Mouse (Mus musculus) G1E (cell line): Measurements from ENCODE around the gene Aprt. TPM values are rescaled to one million over a fixed set of nuclear protein-coding genes. Genes with fewer than 3 reads are reported as not detected.

ENCODE experiments used
- ATAC-seq: 2 replicates; pipeline ENCODE4 v1.8.0; 2016; ENCODE audit warnings: mild to moderate bottlenecking; ENCODE audit not compliant: insufficient number of reproducible peaks, poor library complexity, low FRiP score, severe bottlenecking; ENCODE audit errors: extremely low read depth
- DNase-seq: peaks from one replicate; pipeline ENCODE4 v3.0.0; 2012; ENCODE audit warnings: low spot score
- H3K27me3 ChIP-seq: 2 replicates; pipeline ENCODE4 v1.6.1; 2012; ENCODE audit warnings: mild to moderate bottlenecking, low read length, inconsistent platforms; ENCODE audit not compliant: insufficient read depth
- H3K36me3 ChIP-seq: replicated peaks from 2 replicates; pipeline ENCODE3; 2012; ENCODE audit warnings: mild to moderate bottlenecking, inconsistent platforms
- H3K4me1 ChIP-seq: 2 replicates; pipeline ENCODE4 v1.6.1; 2012; ENCODE audit warnings: low read depth, low read length, inconsistent platforms, mixed read lengths; ENCODE audit not compliant: insufficient read depth
- H3K4me3 ChIP-seq: 2 replicates; pipeline ENCODE4 v1.5.1; 2012; ENCODE audit warnings: low read depth, mild to moderate bottlenecking, inconsistent platforms, low read length, moderate library complexity, mixed read lengths
- H3K9me3 ChIP-seq: replicated peaks from 2 replicates; pipeline ENCODE4 v1.6.1; 2012; ENCODE audit warnings: inconsistent platforms
- CTCF ChIP-seq: IDR thresholded peaks from 2 replicates; pipeline ENCODE4 v1.5.1; 2012; ENCODE audit warnings: low read depth, low read length, inconsistent platforms, mixed read lengths
- GATA1 ChIP-seq: IDR thresholded peaks from 2 replicates; pipeline ENCODE4 v1.6.1; 2012; ENCODE audit warnings: borderline replicate concordance, low read length, inconsistent platforms, mixed read lengths
- GATA2 ChIP-seq: IDR thresholded peaks from 2 replicates; pipeline ENCODE4 v1.6.1; 2012; ENCODE audit warnings: low read depth, low read length, inconsistent platforms, borderline replicate concordance
- POLR2AphosphoS5 ChIP-seq: IDR thresholded peaks from 2 replicates; pipeline ENCODE4 v1.6.1; 2012; ENCODE audit warnings: low read depth, low read length, inconsistent platforms; ENCODE audit not compliant: insufficient replicate concordance
- TAL1 ChIP-seq: conservative IDR thresholded peaks from 2 replicates; pipeline ENCODE4 v1.6.1; 2012; ENCODE audit warnings: low read depth, low read length, inconsistent platforms, mixed read lengths
- polyA plus RNA-seq: library from polyadenylated mRNA; stranded (reverse); fragments of >175 nt; gene quantifications from 2 replicates; pipeline ENCODE4 v1.2.3, GENCODE M21; 2012
- total RNA-seq, 2 experiments: library from RNA; stranded (forward) in 1 of 2; stranded (reverse) in 1 of 2; fragments of 200-1000 nt in 1 of 2; fragments of >200 nt in 1 of 2; fragmentation: Nextera tagmentation in 1 of 2; gene quantifications; 2 replicates each; pipeline ENCODE4 v1.2.3; 2014 to 2017

Aprt gene
- total and polyA plus RNA-seq, 3 experiments: 100.0 to 389 (median 112) TPM

DNA sequence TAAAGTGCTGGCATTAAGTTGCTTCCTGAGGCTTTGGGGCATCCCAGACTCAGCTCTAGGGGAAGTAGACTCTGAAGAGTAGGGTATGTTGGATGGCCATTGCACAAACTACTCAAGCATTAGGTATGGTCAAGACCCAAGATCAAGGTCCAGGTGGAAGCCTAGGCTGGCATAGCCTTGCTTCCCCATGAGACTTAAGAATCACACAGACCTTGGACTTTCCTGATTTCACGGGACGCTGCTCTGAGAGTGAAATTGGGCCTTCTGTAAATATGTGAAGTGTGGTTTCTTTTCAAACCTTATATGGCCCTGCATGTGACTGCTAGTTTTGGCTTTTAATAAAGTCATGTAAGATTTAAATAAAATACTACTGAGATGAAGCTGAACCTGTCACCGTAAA lies 4.0 kb downstream of the Aprt start:
- no peaks in the 10 kb centered on the region for H3K9me3 ChIP-seq
- TF ChIP-seq CTCF (no peak), GATA1 (no peak), TAL1 (no peak), POLR2AphosphoS5 (no peak)
- no peak overlapping the region; the same call in 1 of the 2 replicates for H3K4me3 ChIP-seq
- DNase-seq (no peak), ATAC-seq (no peak)
- no peaks in the 10 kb centered on the region; the same call in 1 of the 2 replicates for H3K27me3 ChIP-seq
- peaks cover 89% of the 10 kb centered on the region for H3K4me1 ChIP-seq
- H3K36me3 ChIP-seq: peaks cover 70% of the 10 kb centered on the region

DNA sequence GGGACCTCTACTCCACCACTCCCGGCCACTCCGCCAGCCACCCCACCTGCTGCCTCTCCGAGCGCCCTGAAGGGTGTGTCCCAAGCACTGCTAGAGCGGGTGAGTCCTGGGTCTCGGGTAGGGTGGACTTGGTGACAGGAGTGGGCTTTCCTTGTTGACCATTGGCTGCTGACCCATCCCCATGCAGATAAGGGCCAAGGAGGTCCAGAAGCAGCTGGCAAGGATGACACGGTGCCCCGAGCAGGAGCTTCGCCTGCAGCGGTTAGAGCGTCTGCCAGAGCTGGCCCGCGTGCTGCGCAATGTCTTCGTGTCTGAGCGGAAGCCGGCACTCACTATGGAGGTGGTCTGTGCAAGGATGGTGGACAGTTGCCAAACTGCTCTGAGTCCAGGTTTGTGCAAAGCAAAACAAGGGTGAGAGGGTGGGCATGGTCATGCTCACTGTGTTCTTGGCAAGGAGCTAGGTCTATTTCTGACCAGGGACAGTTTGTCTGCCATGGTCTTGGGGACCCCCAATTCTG lies 4.9 kb downstream of the Aprt start:
- Histone ChIP-seq H3K9me3 (no peaks in the 10 kb centered on the region), H3K4me3 (peak overlapping the region; percentile 34; the same call in 1 of the 2 replicates), H3K4me1 (peaks cover 89% of the 10 kb centered on the region), H3K36me3 (peaks cover 70% of the 10 kb centered on the region), H3K27me3 (no peaks in the 10 kb centered on the region; the same call in 1 of the 2 replicates)
- ATAC-seq (no peak), DNase-seq (no peak)
- TF ChIP-seq CTCF (no peak), TAL1 (no peak), POLR2AphosphoS5 (no peak), GATA2 (no peak), GATA1 (no peak)

DNA sequence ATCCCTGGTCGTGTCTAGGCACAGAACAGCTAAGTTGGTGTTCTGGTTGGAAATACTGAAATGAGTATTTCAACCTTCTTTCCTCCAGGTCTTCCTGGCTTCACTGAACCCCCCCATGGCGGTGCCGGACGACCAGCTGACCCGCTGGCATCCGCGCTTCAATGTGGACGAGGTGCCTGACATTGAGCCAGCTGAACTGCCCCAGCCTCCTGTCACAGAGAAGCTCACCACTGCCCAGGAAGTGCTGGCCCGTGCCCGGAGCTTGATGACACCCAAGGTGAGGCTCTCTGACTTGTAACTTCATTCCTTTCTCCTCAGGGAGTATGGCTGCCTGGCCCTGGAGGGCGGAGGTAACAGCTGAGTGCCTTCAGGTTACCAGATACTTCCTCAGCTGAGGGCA lies 5.6 kb downstream of the Aprt start:
- Histone ChIP-seq H3K9me3 (no peaks in the 10 kb centered on the region), H3K4me1 (peaks cover 89% of the 10 kb centered on the region), H3K27me3 (no peaks in the 10 kb centered on the region; the same call in 1 of the 2 replicates), H3K4me3 (peak overlapping the region; percentile 34; the same call in 1 of the 2 replicates), H3K36me3 (peaks cover 70% of the 10 kb centered on the region)
- DNase-seq (no peak), ATAC-seq (no peak)
- TF ChIP-seq GATA2 (no peak), GATA1 (no peak), POLR2AphosphoS5 (no peak), CTCF (no peak), TAL1 (no peak)

DNA sequence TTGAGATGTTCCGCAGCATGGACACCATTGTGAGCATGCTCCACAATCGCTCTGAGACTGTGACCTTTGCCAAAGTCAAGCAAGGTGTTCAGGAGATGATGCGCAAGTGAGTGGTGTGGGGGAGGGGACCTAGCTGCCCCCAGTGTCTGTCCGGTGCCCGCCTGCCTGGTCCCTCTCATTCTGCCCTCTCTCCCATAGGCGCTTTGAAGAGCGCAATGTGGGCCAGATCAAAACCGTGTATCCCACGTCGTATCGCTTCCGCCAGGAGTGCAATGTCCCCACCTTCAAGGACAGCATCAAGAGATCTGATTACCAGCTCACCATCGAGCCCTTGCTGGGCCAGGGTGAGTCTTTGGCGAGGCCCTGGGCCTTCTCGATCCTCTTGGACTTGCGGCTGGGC lies 6.7 kb downstream of the Aprt start:
- H3K27me3 ChIP-seq: no peaks in the 10 kb centered on the region; the same call in 1 of the 2 replicates
- TF ChIP-seq GATA2 (no peak), CTCF (no peak), TAL1 (no peak), POLR2AphosphoS5 (no peak), GATA1 (no peak)
- H3K9me3 ChIP-seq: no peaks in the 10 kb centered on the region
- DNase-seq (no peak), ATAC-seq (no peak)
- peaks cover 72% of the 10 kb centered on the region for H3K36me3 ChIP-seq
- peaks cover 88% of the 10 kb centered on the region for H3K4me1 ChIP-seq
- peak overlapping the region; percentile 92; the same call in 1 of the 2 replicates for H3K4me3 ChIP-seq

DNA sequence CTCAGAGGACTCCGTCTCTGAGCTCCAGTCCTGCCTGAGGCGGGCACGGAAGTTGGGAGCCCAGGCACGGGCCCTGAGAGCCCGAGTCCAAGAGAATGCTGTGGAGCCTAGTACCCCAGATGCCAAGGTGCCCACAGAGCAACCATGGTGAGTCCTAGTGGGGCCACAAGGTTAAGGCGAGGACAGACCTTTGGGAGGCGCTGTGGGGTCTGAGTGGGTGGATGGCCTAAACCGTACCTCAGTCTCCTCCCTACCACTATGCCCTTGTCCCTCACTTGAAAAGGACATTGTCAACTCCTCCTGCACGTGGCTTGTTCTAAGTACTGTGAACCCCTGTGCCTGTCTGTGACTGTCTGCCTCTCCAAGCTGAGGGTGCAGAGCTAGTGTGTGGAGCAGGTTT lies 7.4 kb downstream of the Aprt start:
- no peak for TF ChIP-seq GATA1
- 0 out of 2 replicates have a peak, but pooled peaks have one; percentile 11 for TF ChIP-seq CTCF
- Histone ChIP-seq H3K27me3 (no peaks in the 10 kb centered on the region; the same call in 1 of the 2 replicates), H3K9me3 (no peaks in the 10 kb centered on the region), H3K4me3 (peak overlapping the region; percentile 92), H3K4me1 (peaks cover 85% of the 10 kb centered on the region), H3K36me3 (peaks cover 72% of the 10 kb centered on the region)
- no peak for ATAC-seq
- no peak for DNase-seq

DNA sequence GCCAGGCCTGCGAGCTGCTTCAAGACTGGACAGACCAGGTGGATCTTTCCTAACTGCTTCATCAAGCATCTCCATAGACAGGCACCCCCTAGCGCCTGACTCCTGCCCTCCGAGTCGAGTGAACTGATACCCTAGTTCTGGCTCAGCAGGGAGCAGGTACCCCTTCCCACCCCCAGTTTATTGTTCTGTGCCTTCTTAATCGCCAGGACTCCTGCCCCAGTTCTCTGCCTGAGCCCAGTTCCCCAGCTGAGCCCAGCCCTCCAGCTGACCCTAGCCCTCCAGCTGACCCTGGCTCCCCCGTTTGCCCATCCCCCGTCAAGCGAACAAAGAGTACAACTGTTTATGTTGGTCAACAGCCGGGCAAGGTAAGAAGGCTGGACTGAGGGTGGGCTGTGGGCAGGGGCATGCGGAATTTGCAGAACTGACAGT lies 7.8 kb downstream of the Aprt start:
- H3K4me3 ChIP-seq: peak overlapping the region; percentile 92
- ATAC-seq: no peak
- H3K36me3 ChIP-seq: peaks cover 68% of the 10 kb centered on the region
- peaks cover 80% of the 10 kb centered on the region for H3K4me1 ChIP-seq
- TF ChIP-seq GATA2 (no peak), POLR2AphosphoS5 (no peak), GATA1 (no peak), CTCF (no peak), TAL1 (no peak)
- no peaks in the 10 kb centered on the region for H3K9me3 ChIP-seq
- H3K27me3 ChIP-seq: no peaks in the 10 kb centered on the region; the same call in 1 of the 2 replicates
- DNase-seq: peak; percentile 50
